In the genomic region with DNA sequence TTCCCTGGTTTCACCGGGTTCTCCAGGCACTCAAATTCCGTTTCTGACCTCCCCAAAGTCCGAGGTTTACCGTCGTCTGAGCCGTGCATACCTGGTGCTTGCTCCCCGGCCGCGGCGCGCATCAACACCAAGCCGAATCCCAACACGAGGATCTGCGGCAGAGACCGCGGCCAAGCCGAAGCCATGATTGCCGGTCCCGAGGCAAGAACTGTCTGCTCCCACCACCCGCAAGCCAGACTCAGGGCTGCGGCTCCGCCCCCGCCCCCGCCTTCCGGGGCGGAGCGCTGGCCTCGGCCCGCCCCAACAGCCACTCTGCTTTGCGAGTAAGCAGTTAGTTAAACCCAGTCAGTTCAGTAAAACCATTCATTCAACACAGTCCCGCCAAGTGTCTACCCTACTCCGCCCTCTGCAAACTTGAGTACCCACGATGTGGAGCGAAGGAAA, we compare ENCODE assay signal across 8 mouse cellular contexts. TPM values are rescaled to one million over a fixed set of nuclear protein-coding genes. Genes with fewer than 3 reads are reported as not detected.
DNase-seq lines count a peak whose midpoint lies in the region; ATAC-seq and TF ChIP-seq lines count a peak whose summit lies in the region.

A gene (minus strand): TSS at position 233 of the 444 bp plus-strand sequence.

- peak; percentile 44 for ATAC-seq in forebrain, embryonic 12.5 days (ENCODE audit: low FRiP score)
- peak; percentile 37 for ATAC-seq in heart, postnatal 0 days (ENCODE audit: insufficient read depth, low read depth)
- ATAC-seq in lung, embryonic 15.5 days (ENCODE audit: borderline replicate concordance, extremely low read depth, low FRiP score, low TSS enrichment) = peak; percentile 43; the same call in 1 of the 2 replicates

- TF ChIP-seq POLR2A in ES-Bruce4 (IDR thresholded peaks at IDR 0.05; ENCODE audit: insufficient read depth, low read length) = peak; percentile 95
- peak; percentile 68 for TF ChIP-seq POLR2A in olfactory bulb, adult 2 months (IDR thresholded peaks at IDR 0.05; ENCODE audit: insufficient read depth, low read depth, low read length)
- peak; percentile 79 for TF ChIP-seq POLR2A in thymus, adult 2 months (IDR thresholded peaks at IDR 0.05; ENCODE audit: control insufficient read depth, extremely low read depth, insufficient read depth, low read length, poor library complexity)

- no peak for TF ChIP-seq CTCF in ES-Bruce4 (IDR thresholded peaks at IDR 0.05; ENCODE audit: low read depth, low read length)
- no peak for TF ChIP-seq CTCF in heart, postnatal 0 days (IDR thresholded peaks at IDR 0.05; ENCODE audit: low read depth)
- no peak for TF ChIP-seq CTCF in olfactory bulb, adult 2 months (IDR thresholded peaks at IDR 0.05; ENCODE audit: insufficient read depth, low read depth, low read length)
- TF ChIP-seq CTCF in thymus, adult 2 months (IDR thresholded peaks at IDR 0.05; ENCODE audit: borderline replicate concordance, control insufficient read depth, extremely low read depth, insufficient read depth, low read length, poor library complexity) = 0 out of 2 replicates have a peak, but pooled peaks have one; percentile 31

- peak within 1 kb of the TSS; percentile 19 for H3K9ac ChIP-seq in ES-Bruce4 (ENCODE audit: low read depth, poor library complexity, severe bottlenecking)
- peak within 1 kb of the TSS; percentile 57 for H3K9ac ChIP-seq in forebrain, embryonic 12.5 days
- peak within 1 kb of the TSS; percentile 87 for H3K9ac ChIP-seq in heart, postnatal 0 days (replicated peaks; ENCODE audit: low read depth, low read length)
- peak within 1 kb of the TSS; percentile 58 for H3K9ac ChIP-seq in lung, embryonic 15.5 days

- H3K4me3 ChIP-seq in ES-Bruce4 (ENCODE audit: low read depth, low read length) = peak within 1 kb of the TSS; percentile 70
- H3K4me3 ChIP-seq in forebrain, embryonic 12.5 days (replicated peaks) = peak within 1 kb of the TSS; percentile 49
- H3K4me3 ChIP-seq in heart, postnatal 0 days (ENCODE audit: low read depth, low read length) = peak within 1 kb of the TSS; percentile 69
- H3K4me3 ChIP-seq in lung, embryonic 15.5 days = peak within 1 kb of the TSS; percentile 57
- H3K4me3 ChIP-seq in olfactory bulb, adult 2 months (ENCODE audit: insufficient read depth, low read depth, low read length) = peak within 1 kb of the TSS; percentile 63
- H3K4me3 ChIP-seq in thymus, adult 2 months (ENCODE audit: control insufficient read depth, insufficient read depth, low read length) = peak within 1 kb of the TSS; percentile 74

- H3K36me3 ChIP-seq in ES-Bruce4 (ENCODE audit: control insufficient read depth, insufficient read depth, low read length, poor library complexity, severe bottlenecking) = 0 out of 2 replicates have a peak, but pooled peaks cover 6% of the 10 kb centered on the region
- no peaks in the 10 kb centered on the region for H3K36me3 ChIP-seq in forebrain, embryonic 12.5 days (replicated peaks)
- 0 out of 2 replicates have a peak, but pooled peaks cover 4% of the 10 kb centered on the region for H3K36me3 ChIP-seq in heart, postnatal 0 days (replicated peaks; ENCODE audit: control insufficient read depth, insufficient read depth, low read length)
- H3K36me3 ChIP-seq in lung, embryonic 15.5 days = no peaks in the 10 kb centered on the region
- H3K36me3 ChIP-seq in thymus, adult 2 months (ENCODE audit: control insufficient read depth, insufficient read depth, low read length) = no peaks in the 10 kb centered on the region

- TF ChIP-seq EP300 in ES-Bruce4 (IDR thresholded peaks at IDR 0.05; ENCODE audit: insufficient read depth, low read depth, low read length) = no peak; the same call in 1 of the 2 replicates
- no peak for TF ChIP-seq EP300 in heart, postnatal 0 days (IDR thresholded peaks at IDR 0.05; ENCODE audit: low read depth)

- H3K9me3 ChIP-seq in ES-Bruce4 (replicated peaks; ENCODE audit: control insufficient read depth, insufficient read depth, low read length, poor library complexity, severe bottlenecking) = no peaks in the 10 kb centered on the region
- no peaks in the 10 kb centered on the region for H3K9me3 ChIP-seq in forebrain, embryonic 12.5 days
- no peaks in the 10 kb centered on the region for H3K9me3 ChIP-seq in heart, postnatal 0 days (replicated peaks; ENCODE audit: control insufficient read depth, low read length)
- H3K9me3 ChIP-seq in lung, embryonic 15.5 days = no peaks in the 10 kb centered on the region

- H3K27ac ChIP-seq in ES-Bruce4 (ENCODE audit: insufficient read depth, low read length) = no peak within 1 kb of the TSS
- no peak within 1 kb of the TSS for H3K27ac ChIP-seq in forebrain, embryonic 12.5 days
- peak within 1 kb of the TSS; percentile 97 for H3K27ac ChIP-seq in heart, postnatal 0 days (ENCODE audit: low read depth)
- peak within 1 kb of the TSS; percentile 89 for H3K27ac ChIP-seq in lung, embryonic 15.5 days
- no peak within 1 kb of the TSS for H3K27ac ChIP-seq in olfactory bulb, adult 2 months (ENCODE audit: insufficient read depth, low read depth, low read length)
- no peak within 1 kb of the TSS for H3K27ac ChIP-seq in thymus, adult 2 months (ENCODE audit: control insufficient read depth, insufficient read depth, low read length)

- peak within 1 kb of the TSS; percentile 96 for H3K4me2 ChIP-seq in forebrain, embryonic 12.5 days
- peak within 1 kb of the TSS; percentile 80 for H3K4me2 ChIP-seq in heart, postnatal 0 days (ENCODE audit: low read depth, low read length)
- peak within 1 kb of the TSS; percentile 96 for H3K4me2 ChIP-seq in lung, embryonic 15.5 days

- DNase-seq in c-Kit-positive CD71-positive TER-119-negative erythroid progenitor cells, embryonic 14.5 days (ENCODE audit: low read depth) = peak; percentile 67
- DNase-seq in heart, postnatal 0 days (ENCODE audit: low spot score) = peak; percentile 83
- peak; percentile 85 to 91 for DNase-seq in kidney, postnatal 4 days
- DNase-seq in thymus, adult 2 months = peak; percentile 88

- H3K27me3 ChIP-seq in ES-Bruce4 (ENCODE audit: control insufficient read depth, insufficient read depth, low read length, poor library complexity, severe bottlenecking) = no peaks in the 10 kb centered on the region
- H3K27me3 ChIP-seq in forebrain, embryonic 12.5 days = peaks cover 72% of the 10 kb centered on the region
- peaks cover 43% of the 10 kb centered on the region for H3K27me3 ChIP-seq in heart, postnatal 0 days (ENCODE audit: control insufficient read depth, insufficient read depth, low read length)
- peaks cover 38% of the 10 kb centered on the region for H3K27me3 ChIP-seq in lung, embryonic 15.5 days
- H3K27me3 ChIP-seq in thymus, adult 2 months (ENCODE audit: control insufficient read depth, insufficient read depth, low read length) = peaks cover 9% of the 10 kb centered on the region; the same call in 1 of the 2 replicates

- WGBS in forebrain, embryonic 12.5 days = under 1% methylated on average over 34 of the region's 34 CpGs
- under 1% methylated on average over 34 of the region's 34 CpGs for WGBS in heart, postnatal 0 days
- WGBS in lung, embryonic 15.5 days = under 1% methylated on average over 34 of the region's 34 CpGs
- WGBS in olfactory bulb, adult 2 months = under 1% methylated on average over 34 of the region's 34 CpGs
- under 1% methylated on average over 34 of the region's 34 CpGs for WGBS in thymus, adult 2 months

- peaks cover 13% of the 10 kb centered on the region for H3K4me1 ChIP-seq in ES-Bruce4 (ENCODE audit: control insufficient read depth, insufficient read depth, low read length)
- H3K4me1 ChIP-seq in forebrain, embryonic 12.5 days = peaks cover 41% of the 10 kb centered on the region
- peaks cover 27% of the 10 kb centered on the region; the same call in 1 of the 2 replicates for H3K4me1 ChIP-seq in heart, postnatal 0 days (ENCODE audit: control insufficient read depth, insufficient read depth)
- peaks cover 58% of the 10 kb centered on the region for H3K4me1 ChIP-seq in lung, embryonic 15.5 days
- peaks cover 39% of the 10 kb centered on the region for H3K4me1 ChIP-seq in olfactory bulb, adult 2 months (ENCODE audit: control insufficient read depth, insufficient read depth, low read length)
- peaks cover 24% of the 10 kb centered on the region for H3K4me1 ChIP-seq in thymus, adult 2 months (replicated peaks; ENCODE audit: control insufficient read depth, insufficient read depth, low read length)

RNA-seq across cellular contexts. Expression of the gene that starts here (rescaled TPM):
- polyA plus RNA-seq in ES-Bruce4 (2011; ENCODE audit: insufficient read depth, insufficient read length, low read depth, missing spikeins) = 51.7 and 61.7 TPM in 2 replicates
- 3.6 and 4.2 TPM in 2 replicates for polyA plus RNA-seq in forebrain, embryonic 12.5 days (2016; fragmentation: Nextera tagmentation; extraction: Ambion mirVana)
- 275 and 286 TPM in 2 replicates for total RNA-seq in heart, postnatal 0 days (2014; rRNA removed; ENCODE audit: low replicate concordance)
- polyA plus RNA-seq in heart, postnatal 0 days (2015; fragmentation: Nextera tagmentation; extraction: Ambion mirVana) = 121 and 160 TPM in 2 replicates
- polyA plus RNA-seq in lung, embryonic 15.5 days (2015; fragmentation: Nextera tagmentation; extraction: Ambion mirVana) = 26.8 and 28.5 TPM in 2 replicates
- not detected in 2 replicates for polyA plus RNA-seq in olfactory bulb, adult 2 months (2012; ENCODE audit: insufficient read depth, insufficient read length, low replicate concordance, missing spikeins)
- 10.2 and 11.4 TPM in 2 replicates for polyA plus RNA-seq in thymus, adult 2 months (2012; rRNA removed)

Comparison
In these comparisons a context has a peak if more than half of its experiments do, and no peak if none do; other contexts are left out.
1. H3K27ac ChIP-seq: peak in heart, postnatal 0 days (single experiment) and lung, embryonic 15.5 days (single experiment); none in ES-Bruce4 (single experiment), forebrain, embryonic 12.5 days (single experiment), olfactory bulb, adult 2 months (single experiment) and thymus, adult 2 months (single experiment).
2. H3K9ac ChIP-seq: peak in every context shown above with its lines; median percentile 87 in heart, postnatal 0 days; 58 in lung, embryonic 15.5 days; 57 in forebrain, embryonic 12.5 days; 19 in ES-Bruce4.
3. Peak in every context shown above with its lines, with median percentiles within 50 percentile points of each other: H3K4me3 ChIP-seq, POLR2A ChIP-seq, DNase-seq, ATAC-seq and H3K4me2 ChIP-seq.